Mouse (Mus musculus): Measurements from ENCODE around the gene Gm21953.
"Not testable (repeated sequence)": the region's sequence is repeated elsewhere in the genome, so short reads cannot be mapped to it uniquely, and the experiment has no call there.

Gm21953 gene

DNA sequence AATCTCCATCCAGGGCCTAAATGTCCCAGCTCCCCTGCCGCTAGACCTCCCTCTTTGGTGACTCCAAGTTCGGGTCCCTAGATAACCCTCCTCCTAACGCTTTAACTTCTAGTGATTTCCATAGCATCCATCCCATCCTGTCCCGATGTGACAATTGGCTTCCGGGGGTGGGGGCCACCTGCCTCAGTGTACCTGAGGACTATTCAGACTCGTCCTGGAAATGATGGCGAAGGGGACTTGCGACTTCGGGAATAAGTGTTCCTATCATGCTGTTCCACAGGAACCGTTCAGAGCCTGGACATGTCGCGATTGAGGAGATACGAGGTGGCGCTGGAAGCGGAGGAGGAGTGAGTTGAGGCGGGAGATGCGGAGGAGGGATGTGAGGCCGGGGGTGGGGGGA, at the start of gene Gm21953:
Gm21953 (plus strand) TSS at position 301 of the 400 bp plus-strand sequence.
- not testable (repeated sequence) for DNase-seq

DNA sequence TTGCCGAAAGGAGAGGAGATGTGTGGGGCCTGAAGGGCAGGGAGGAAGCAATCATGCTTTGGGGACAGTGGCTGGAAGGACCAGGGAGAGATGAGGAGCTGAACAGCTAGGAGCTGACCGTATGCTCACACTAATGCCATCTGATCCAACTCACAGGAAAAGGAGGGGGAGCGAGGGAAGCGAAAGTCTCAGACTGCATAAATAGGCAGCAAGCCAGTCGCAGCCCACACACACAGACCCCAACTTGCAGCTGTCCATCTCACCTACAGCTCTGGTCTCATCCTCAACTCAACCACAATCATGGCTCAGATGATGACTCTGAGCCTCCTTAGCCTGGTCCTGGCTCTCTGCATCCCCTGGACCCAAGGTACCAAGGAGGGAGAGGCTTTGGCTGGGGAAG, 38.6 kb upstream of the Gm21953 start, which contains the start of gene Ccl21b:
Ccl21b (plus strand) TSS at position 301 of the 400 bp plus-strand sequence.
- DNase-seq = not testable (repeated sequence)

DNA sequence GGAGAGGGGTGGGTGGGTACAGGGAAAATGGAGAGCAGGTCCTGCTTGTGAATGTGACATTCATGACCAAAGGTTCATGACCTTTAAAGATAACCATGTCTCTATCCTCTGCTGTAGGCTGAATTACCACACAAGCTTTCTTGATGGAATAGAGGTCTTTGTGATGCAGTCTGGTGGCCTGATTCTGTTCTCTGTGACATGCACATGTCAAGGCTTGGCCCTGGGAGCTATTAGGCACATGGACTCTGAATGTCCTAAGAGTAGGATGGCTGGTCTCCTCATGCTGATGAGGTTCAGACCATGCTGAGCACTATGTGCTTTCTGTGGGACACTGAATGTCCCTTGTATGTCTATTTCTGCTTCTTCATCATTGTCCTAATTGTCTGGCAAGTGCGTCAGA, 24.0 kb downstream of the Gm21953 start, which contains the start of gene Fam205a3:
Fam205a3 (plus strand) TSS at position 301 of the 400 bp plus-strand sequence.
- DNase-seq = not testable (repeated sequence)
